Mouse (Mus musculus) testis, adult 2 months (tissue): ENCODE measurements around the gene Alkbh1. TPM values are rescaled to one million over a fixed set of nuclear protein-coding genes. Genes with fewer than 3 reads are reported as not detected.
A peak's percentile ranks its signal among the peaks of the same experiment; 100 is the strongest.

Source experiments
- H3K27ac ChIP-seq: fragments of 200-500 bp; 2 replicates; pipeline ENCODE4 v1.5.1; 2012; ENCODE audit warnings: low read depth, low read length; ENCODE audit not compliant: control insufficient read depth, insufficient read depth
- H3K27me3 ChIP-seq: fragments of 200-500 bp; 2 replicates; pipeline ENCODE4 v1.6.1; 2012; ENCODE audit warnings: mild to moderate bottlenecking, low read length, moderate library complexity; ENCODE audit not compliant: control insufficient read depth, insufficient read depth
- H3K36me3 ChIP-seq: fragments of 200-500 bp; 2 replicates; pipeline ENCODE4 v1.6.1; 2012; ENCODE audit warnings: mild to moderate bottlenecking, low read length; ENCODE audit not compliant: control insufficient read depth, insufficient read depth
- H3K4me1 ChIP-seq: fragments of 200-500 bp; 2 replicates; pipeline ENCODE4 v1.6.1; 2012; ENCODE audit warnings: low read length; ENCODE audit not compliant: control insufficient read depth, insufficient read depth
- H3K4me3 ChIP-seq: fragments of 200-500 bp; 2 replicates; pipeline ENCODE4 v1.5.1; 2012; ENCODE audit warnings: low read depth, mild to moderate bottlenecking, low read length, moderate library complexity, mixed read lengths; ENCODE audit not compliant: control insufficient read depth
- CTCF ChIP-seq: fragments of 200-500 bp; IDR thresholded peaks from 2 replicates; pipeline ENCODE4 v1.5.1; 2012; ENCODE audit warnings: low read depth, mild to moderate bottlenecking, inconsistent platforms, low read length, moderate library complexity; ENCODE audit not compliant: control insufficient read depth, insufficient read depth, insufficient replicate concordance
- POLR2A ChIP-seq: fragments of 200-500 bp; IDR thresholded peaks from 2 replicates; pipeline ENCODE4 v1.6.1; 2012; ENCODE audit warnings: low read depth, mild to moderate bottlenecking, inconsistent platforms, low read length, moderate library complexity; ENCODE audit not compliant: control insufficient read depth
- polyA plus RNA-seq: library from polyadenylated mRNA; depleted of rRNA; stranded (reverse); fragments of >200 nt; gene quantifications from 2 replicates; pipeline ENCODE4 v1.2.3, GENCODE M21; 2012

The Alkbh1 gene
- polyA plus RNA-seq, 1 experiment, result 12.8 TPM

DNA sequence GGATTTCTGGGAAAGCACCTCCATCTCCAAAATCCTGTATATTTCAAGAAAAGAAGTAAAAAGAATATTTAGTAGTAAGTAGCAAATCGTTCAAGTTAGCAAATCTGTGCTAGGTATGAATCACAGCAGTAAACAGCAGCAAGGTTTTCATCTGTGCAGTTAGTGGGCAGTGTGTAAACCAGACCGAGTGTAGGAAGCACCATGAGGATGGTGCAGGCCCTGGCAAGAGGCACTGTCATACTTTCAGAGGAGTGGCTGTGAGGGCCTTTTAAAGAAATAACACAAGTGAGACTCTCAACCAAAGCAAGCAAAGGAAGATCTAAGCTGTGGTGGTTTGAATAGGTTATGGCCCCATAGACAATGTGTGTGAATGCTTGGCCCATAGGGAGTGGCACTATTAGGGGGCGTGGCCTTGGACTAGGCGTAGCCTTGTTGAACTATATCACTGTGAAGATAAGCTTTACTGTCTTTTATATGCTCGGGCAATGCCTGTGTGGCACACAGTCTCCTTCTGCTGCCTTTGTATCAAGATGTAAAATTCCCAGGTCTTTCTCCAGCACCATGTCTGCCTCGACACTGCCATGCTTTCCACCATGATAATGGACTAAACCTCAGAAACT is 21.0 kb upstream of the Alkbh1 start:
- no peaks in the 10 kb centered on the region; the same call in 1 of the 2 replicates for H3K36me3 ChIP-seq
- TF ChIP-seq POLR2A, result no peak
- no peak for TF ChIP-seq CTCF
- H3K4me3 ChIP-seq, result no peak overlapping the region
- H3K27me3 ChIP-seq, result no peaks in the 10 kb centered on the region
- no peaks in the 10 kb centered on the region for H3K4me1 ChIP-seq
- no peak overlapping the region for H3K27ac ChIP-seq

DNA sequence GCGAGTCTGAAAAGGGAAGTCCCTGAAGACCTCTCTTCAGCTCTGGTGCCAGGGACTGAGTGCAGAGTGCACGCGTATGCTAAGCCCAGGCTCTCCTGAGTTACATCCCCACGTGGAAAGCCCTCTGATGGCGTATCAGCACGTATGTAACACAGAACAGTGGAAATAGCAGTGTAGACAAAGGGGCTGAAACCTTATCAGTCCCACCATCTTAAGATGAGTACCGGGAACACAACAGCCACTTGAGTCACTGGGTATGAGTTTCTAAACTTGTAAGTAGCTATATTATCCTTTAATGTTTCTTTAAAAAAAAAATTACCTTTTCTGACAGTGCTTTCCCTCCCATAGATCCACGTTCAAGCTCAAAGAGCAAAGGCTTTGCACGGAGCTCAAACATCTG is 5.6 kb upstream of the Alkbh1 start:
- peaks cover 4% of the 10 kb centered on the region for H3K36me3 ChIP-seq

DNA sequence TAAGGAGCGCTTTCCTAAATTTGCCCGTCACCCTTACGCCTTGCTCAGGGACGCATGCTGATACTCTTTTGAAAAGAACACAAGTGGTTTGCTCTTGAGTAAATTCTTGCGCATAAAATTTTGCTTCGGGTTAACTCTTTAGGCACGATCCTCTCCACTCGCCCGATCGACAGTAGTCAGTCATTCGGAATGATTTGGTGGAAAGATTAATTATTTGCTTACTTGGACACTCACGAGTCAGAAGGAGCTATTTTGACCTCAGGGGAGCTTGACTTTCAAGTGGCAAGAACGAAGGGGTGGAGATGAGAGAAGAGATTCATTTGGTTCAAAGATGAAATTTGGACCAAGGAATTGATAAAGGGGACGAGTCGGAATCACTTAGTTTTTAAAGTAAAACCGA is 394 bp upstream of the Alkbh1 start:
- no peaks in the 10 kb centered on the region; the same call in none of the 2 replicates for H3K36me3 ChIP-seq
- H3K27me3 ChIP-seq, result no peaks in the 10 kb centered on the region
- no peak overlapping the region for H3K27ac ChIP-seq
- no peak for TF ChIP-seq CTCF
- no peak for TF ChIP-seq POLR2A
- peaks cover 4% of the 10 kb centered on the region for H3K4me1 ChIP-seq
- H3K4me3 ChIP-seq, result peak overlapping the region; percentile 89

More for the DNA sequence above, 5.6 kb upstream of the Alkbh1 start:
- H3K27me3 ChIP-seq, result no peaks in the 10 kb centered on the region
- no peaks in the 10 kb centered on the region for H3K4me1 ChIP-seq
- no peak overlapping the region for H3K4me3 ChIP-seq
- H3K27ac ChIP-seq, result no peak overlapping the region
- TF ChIP-seq CTCF, result no peak
- TF ChIP-seq POLR2A, result no peak

DNA sequence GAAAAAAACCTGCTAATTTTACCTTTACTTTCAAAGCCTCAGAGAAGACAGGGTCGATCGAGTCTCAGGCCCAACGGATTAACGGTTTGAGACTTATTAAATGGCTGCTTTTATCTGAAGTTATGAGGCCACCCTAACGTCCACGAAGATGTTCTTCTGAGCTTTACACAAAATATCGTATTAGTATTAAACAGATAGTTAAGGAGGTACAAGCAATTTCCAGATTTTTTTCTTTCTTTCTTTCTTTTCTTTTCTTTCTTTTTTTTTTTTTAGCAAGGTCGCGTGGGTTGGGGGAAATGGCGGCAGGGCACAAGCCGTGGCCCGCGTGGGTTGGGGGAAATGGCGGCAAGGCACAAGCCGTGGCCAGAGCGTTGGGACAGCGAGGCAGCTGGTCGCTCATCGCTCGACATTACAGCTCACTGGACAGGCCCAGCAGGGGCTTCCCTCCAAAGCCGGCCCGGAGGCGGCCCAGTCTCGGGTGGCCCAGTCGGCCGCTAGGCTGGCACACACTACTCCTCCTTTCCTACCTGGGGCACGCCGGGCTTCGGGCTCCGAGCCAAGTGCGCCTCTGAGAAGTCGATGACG is 610 bp downstream of the Alkbh1 start:
- Histone ChIP-seq H3K27me3 (no peaks in the 10 kb centered on the region), H3K36me3 (no peaks in the 10 kb centered on the region; the same call in none of the 2 replicates), H3K27ac (peak overlapping the region; percentile 97), H3K4me3 (peak overlapping the region; percentile 99), H3K4me1 (peaks cover 4% of the 10 kb centered on the region)
- TF ChIP-seq CTCF (no peak), POLR2A (no peak)

DNA sequence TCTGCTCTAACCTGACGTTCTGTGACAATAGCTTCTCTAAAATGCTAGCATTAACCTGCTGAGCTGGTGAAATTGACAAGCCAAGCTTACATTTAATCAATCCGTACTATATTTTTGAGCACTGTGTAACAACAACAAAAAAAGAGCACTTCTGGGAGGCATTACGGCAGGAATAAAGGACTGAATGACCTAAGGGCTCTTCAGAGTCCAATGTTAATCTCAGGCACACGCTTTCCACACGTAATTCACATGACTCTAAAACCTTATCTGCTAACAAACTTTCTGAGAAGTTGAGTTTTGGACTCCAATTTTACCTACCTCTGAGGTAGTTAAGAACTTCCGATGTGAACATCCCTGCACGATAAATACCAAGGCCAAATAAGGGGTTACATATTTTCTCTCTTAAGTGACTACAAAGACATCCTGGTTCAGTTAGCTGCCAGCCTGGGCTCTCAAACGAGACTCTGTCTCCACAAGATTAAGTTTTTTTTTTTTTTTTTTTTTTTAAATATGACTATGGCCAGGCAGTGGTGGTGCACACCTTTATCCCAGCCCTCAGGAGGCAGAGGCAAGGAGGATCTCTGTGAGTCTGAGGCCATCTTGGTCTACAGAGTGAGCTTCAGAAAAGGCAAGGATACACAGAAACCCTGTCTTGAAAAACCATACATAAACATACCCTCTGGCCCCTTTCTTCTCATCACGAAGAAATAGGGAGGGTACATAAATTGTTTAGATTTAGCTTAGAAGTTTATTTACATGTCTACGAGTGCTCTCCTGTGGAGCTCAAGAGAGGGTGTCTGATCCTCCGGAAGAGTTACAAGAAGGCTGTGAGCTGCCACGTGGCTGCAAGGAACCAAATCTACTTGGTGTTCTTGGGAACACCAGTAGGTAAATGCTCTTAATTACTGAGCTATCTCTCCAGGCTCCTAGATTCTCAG is 1.4 kb downstream of the Alkbh1 start:
- H3K4me1 ChIP-seq, result peaks cover 4% of the 10 kb centered on the region
- no peaks in the 10 kb centered on the region; the same call in none of the 2 replicates for H3K36me3 ChIP-seq

DNA sequence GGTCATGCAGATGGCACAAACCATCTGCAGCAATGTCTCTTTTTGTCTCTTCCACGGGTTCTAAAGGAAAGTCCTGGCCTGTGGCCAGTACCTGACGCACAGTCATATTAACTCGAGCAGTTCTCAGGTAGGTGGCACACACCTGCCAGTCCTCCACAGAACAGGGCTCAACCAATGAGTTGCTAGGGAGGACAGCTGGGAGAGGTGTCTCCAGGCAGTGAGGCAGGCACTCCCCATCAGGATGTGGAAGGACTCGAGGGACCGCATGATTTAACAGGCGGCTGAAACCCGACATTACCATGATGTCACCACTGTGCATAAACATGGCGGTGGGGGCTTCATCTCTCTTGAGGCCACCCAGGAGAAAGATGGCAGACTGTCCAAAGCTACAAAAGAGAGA is 14.9 kb downstream of the Alkbh1 start:
- Histone ChIP-seq H3K27me3 (no peaks in the 10 kb centered on the region), H3K4me1 (no peaks in the 10 kb centered on the region), H3K36me3 (peaks cover 2% of the 10 kb centered on the region; the same call in 1 of the 2 replicates), H3K4me3 (no peak overlapping the region), H3K27ac (no peak overlapping the region)
- TF ChIP-seq POLR2A (no peak), CTCF (no peak)

More for the DNA sequence above, 1.4 kb downstream of the Alkbh1 start:
- H3K27me3 ChIP-seq, result no peaks in the 10 kb centered on the region
- TF ChIP-seq CTCF (no peak), POLR2A (no peak)
- H3K27ac ChIP-seq, result peak overlapping the region; percentile 97
- peak overlapping the region; percentile 99 for H3K4me3 ChIP-seq

DNA sequence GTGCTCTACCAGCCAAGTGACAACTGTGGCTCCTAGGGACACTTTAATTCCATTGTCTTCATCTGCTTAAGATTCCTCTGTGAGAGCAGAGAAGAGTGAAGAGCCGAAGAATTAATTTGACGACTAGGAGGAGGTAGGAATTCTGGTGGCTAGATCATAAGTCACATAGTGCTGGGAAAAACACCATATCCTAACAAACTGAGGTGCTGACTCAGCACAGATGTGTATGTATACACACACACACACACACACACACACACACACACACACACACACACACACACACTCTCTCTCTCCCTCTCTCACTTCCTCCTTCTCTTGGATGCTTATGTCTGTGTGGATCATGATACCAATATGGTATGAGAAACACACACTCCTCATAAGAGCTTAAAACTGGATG is 15.5 kb downstream of the Alkbh1 start:
- peaks cover 2% of the 10 kb centered on the region; the same call in 1 of the 2 replicates for H3K36me3 ChIP-seq
- TF ChIP-seq POLR2A (no peak), CTCF (no peak)
- no peak overlapping the region for H3K4me3 ChIP-seq
- no peak overlapping the region for H3K27ac ChIP-seq
- H3K4me1 ChIP-seq, result no peaks in the 10 kb centered on the region
- H3K27me3 ChIP-seq, result no peaks in the 10 kb centered on the region
